Mouse (Mus musculus) cerebellum, postnatal 4 days (tissue): ENCODE measurements at regions not wholly inside any gene's neighbourhood (a gene's known extent, or its start where the extent isn't known, plus 50 kb on each side); places are given as distances from the start of the nearest gene placed in this dataset.

Source experiments
- DNase-seq, 2 experiments: peaks; one replicate each; pipeline ENCODE4 v3.0.0; 2022; ENCODE audit warnings: low spot score in 2 of 2, mixed read lengths in 1 of 2

DNA sequence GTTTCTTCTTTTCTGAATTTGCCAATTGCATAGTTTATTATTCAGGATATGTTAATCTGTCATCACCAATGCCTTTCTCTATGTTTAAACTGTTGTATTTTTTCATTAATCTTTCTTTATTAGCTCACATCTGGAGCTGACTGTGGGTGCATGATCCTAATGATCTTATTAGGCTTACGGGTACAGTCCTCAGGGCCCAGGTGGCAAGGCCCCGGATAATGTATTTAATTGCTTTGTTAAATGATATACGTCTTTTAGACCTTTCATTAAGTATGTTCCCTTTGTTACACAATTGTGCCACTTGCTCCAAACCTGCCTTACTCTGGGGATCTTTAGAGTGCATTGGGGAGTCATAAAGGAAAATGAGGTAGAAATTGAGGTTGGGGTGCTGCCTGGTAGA is 86.7 kb upstream of the A1bg start:
- no peak for DNase-seq

GRCm38 (mm10) chr15:61007461-61008059 is 84.7 kb upstream of the A1bg start:
- DNase-seq, result no peak

DNA sequence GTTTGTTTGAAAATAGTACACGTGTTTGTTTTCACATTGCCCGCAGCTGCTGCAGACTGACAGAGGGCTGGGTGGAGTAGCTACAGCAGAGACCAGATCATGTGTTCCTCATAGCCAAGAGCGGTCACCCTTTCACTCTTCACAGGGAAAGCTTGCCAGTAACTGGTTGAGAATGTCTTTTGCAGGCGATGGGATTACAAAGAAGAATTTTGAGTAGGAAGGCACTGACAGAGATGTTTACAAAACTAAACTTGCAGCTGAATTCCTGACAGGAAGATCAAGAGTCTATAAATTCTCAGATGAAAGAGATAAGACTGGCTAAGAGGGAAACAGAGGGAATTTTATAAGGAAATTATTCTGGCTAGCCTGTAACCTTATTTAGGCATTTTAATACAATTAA is 83.8 kb upstream of the A1bg start:
- DNase-seq, result no peak

- DNase-seq, result no peak
These were observed 71.3 kb upstream of the A1bg start for GRCm38 (mm10) chr15:60993971-60994690.

GRCm38 (mm10) chr15:60993394-60993793 is 70.6 kb upstream of the A1bg start:
- no peak for DNase-seq

GRCm38 (mm10) chr15:60982576-60982975 is 59.8 kb upstream of the A1bg start:
- no peak for DNase-seq
